Mouse (Mus musculus): Measurements from ENCODE around the gene Rnls. TPM values are rescaled to one million over a fixed set of nuclear protein-coding genes. Genes with fewer than 3 reads are reported as not detected.

Rnls gene
- polyA plus RNA-seq, 1 experiment from 2014 or later: 7.6 TPM

DNA sequence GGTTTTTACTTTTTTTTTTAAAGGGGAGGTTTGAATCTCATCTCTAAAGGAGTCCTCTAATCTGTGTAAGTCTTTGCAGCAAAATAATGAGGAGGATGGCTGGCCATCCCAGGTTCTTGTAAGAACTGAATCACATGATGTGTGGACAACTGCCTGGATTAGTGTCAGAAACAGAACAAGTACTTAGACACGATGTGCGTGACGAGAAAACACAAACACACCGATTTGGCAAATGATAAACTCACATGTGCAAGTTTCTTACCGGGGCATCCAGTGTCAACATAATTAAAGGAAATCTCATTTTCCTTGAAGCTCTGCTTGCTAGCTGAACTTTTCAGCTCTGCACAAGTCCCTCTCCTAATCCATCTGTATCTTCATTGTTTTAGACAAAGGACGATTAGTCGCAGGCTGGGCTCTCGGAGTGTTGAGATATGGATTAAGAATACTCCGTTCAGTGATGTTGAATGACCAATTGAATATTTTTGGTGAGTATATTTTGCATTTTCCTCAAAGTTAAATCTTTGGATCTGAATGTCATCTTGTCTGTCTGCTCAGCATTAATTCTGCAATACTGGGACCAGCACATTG lies 292.8 kb downstream of the Rnls start:
- no peak for ATAC-seq (ENCODE audit: low FRiP score, low read depth)

DNA sequence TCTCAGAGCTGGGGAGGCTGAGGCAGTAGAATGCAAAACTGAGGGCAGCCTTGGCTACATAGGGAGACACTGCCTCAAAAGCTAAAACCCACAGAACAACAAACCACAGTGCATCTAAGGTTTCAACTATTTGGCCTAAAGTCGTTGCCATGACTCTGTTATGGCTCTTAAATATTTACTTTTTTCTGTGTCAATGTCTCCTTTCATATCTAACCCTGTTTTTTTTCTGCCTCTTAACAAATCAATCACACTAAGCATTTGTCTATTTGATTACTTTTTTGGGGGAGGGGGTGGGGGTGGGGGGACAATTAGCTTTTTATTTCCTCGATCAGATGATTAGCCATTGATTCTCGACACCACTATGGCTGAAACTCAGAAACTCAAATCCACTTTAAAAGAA lies 294.4 kb downstream of the Rnls start:
- Histone ChIP-seq H3K9ac (no peak overlapping the region), H3K36me3 (no peaks in the 10 kb centered on the region), H3K4me1 (peaks cover 14% of the 10 kb centered on the region), H3K27ac (no peak overlapping the region), H3K27me3 (0 out of 2 replicates have a peak, but pooled peaks cover 7% of the 10 kb centered on the region), H3K9me3 (no peaks in the 10 kb centered on the region), H3K4me2 (replicated peaks) (no peak overlapping the region), H3K4me3 (no peak overlapping the region)
- WGBS: 64% methylated on average over 3 of the region's 3 CpGs
- no peak for ATAC-seq (ENCODE audit: low FRiP score, low read depth)

More for the DNA sequence above, 292.8 kb downstream of the Rnls start:
- Histone ChIP-seq H3K27me3 (0 out of 2 replicates have a peak, but pooled peaks cover 7% of the 10 kb centered on the region), H3K4me1 (peaks cover 18% of the 10 kb centered on the region), H3K4me2 (replicated peaks) (no peak overlapping the region), H3K9ac (no peak overlapping the region), H3K9me3 (no peaks in the 10 kb centered on the region), H3K4me3 (no peak overlapping the region), H3K36me3 (no peaks in the 10 kb centered on the region), H3K27ac (no peak overlapping the region)
- WGBS: 82% methylated on average over 9 of the region's 9 CpGs

DNA sequence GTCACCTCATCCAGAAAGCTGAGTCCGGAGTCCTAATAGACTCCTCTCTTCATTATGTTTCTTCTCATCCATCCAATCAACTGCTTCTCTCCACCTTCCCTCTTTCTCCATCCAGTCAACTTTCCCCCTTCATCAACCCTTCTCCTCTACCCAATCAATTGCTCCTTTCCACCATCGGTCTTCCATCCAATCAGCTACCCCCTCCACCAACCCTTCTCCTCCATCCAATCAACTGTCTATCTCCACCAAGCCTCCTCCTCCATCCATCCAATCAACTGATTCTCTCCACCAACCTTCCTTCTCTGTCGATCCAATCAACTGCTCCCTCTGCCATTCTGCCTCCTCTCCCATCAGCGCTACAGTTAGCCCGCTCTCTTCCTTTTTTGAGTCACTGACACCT lies 295.5 kb downstream of the Rnls start:
- Histone ChIP-seq H3K4me1 (peaks cover 5% of the 10 kb centered on the region), H3K27ac (no peak overlapping the region), H3K9me3 (no peaks in the 10 kb centered on the region), H3K36me3 (no peaks in the 10 kb centered on the region), H3K9ac (no peak overlapping the region), H3K4me3 (no peak overlapping the region), H3K4me2 (replicated peaks) (no peak overlapping the region), H3K27me3 (no peaks in the 10 kb centered on the region)
- no peak for ATAC-seq (ENCODE audit: low FRiP score, low read depth)
- WGBS: 92% methylated on average over 5 of the region's 5 CpGs

DNA sequence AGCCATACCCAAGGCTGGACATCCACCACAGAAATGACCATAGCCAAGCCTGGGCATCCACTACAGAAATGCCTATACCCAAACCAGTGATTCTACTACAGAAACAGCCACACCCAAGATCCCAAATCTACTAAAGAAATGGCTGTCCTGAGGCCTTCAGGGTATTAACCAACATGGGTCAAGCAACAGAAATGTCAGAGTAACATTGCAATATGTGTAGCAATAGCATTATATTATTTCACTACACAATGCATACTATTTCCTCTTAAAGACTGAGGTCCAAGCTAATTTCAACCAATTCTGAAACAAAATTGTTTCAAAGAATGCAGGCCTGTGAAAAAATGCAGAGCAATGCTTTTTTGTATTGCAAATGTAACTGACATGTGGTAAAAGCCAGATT lies 299.5 kb downstream of the Rnls start:
- no peak overlapping the region for H3K4me2 ChIP-seq (replicated peaks)
- no peak overlapping the region for H3K4me3 ChIP-seq
- no peaks in the 10 kb centered on the region for H3K9me3 ChIP-seq
- no peaks in the 10 kb centered on the region for H3K27me3 ChIP-seq
- H3K36me3 ChIP-seq: no peaks in the 10 kb centered on the region
- H3K4me1 ChIP-seq: no peaks in the 10 kb centered on the region
- H3K9ac ChIP-seq: no peak overlapping the region
- no peak for ATAC-seq (ENCODE audit: low FRiP score, low read depth)
- no peak overlapping the region for H3K27ac ChIP-seq

DNA sequence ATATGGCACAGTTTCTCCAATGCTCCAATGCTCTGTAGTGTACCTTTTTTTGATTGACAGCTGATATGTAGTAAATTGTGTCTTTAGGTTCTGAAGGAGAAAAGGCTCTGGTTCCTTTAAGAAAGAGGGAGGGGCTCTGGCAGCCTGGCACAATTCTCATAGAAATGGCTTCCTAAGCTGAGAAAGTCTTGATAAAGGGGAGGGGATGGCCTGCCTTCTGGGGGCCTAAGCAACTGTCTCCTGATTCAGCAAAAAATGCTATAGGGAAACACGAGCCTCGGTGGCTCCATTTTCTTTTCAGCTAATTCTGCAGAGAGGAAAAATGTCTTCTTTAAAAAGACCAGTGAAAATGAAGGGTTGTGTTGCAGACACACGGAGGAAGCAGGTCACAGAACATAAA lies 300.8 kb downstream of the Rnls start:
- no peaks in the 10 kb centered on the region for H3K36me3 ChIP-seq
- H3K9ac ChIP-seq: no peak overlapping the region
- H3K4me2 ChIP-seq (replicated peaks): no peak overlapping the region
- H3K27me3 ChIP-seq: no peaks in the 10 kb centered on the region
- H3K27ac ChIP-seq: no peak overlapping the region
- WGBS: 48% methylated on average over 3 of the region's 3 CpGs
- no peaks in the 10 kb centered on the region for H3K9me3 ChIP-seq
- no peak for ATAC-seq (ENCODE audit: low FRiP score, low read depth)
- no peaks in the 10 kb centered on the region for H3K4me1 ChIP-seq
- H3K4me3 ChIP-seq: no peak overlapping the region

DNA sequence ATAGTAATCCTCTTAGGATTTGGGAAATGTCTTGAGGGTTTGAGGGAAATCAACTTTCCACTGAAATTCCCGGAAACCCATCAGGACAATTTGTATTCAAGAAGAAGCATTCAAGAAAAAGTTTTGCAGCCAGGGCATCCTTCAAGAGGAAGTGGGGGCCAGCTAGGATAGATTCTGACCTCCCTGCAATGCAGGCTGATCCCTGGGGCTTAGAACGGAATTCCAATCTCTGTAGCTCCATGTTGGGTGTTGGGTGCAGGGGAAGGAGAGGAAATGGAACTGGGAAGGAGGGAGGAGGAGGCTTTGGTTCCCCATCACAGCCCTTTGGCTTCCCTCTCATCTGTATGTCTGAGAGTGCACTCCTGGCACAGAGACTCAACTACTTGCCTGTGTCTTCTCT lies 303.2 kb downstream of the Rnls start:
- Histone ChIP-seq H3K4me3 (no peak overlapping the region), H3K4me2 (replicated peaks) (no peak overlapping the region)
- 63% methylated on average over 2 of the region's 2 CpGs for WGBS

DNA sequence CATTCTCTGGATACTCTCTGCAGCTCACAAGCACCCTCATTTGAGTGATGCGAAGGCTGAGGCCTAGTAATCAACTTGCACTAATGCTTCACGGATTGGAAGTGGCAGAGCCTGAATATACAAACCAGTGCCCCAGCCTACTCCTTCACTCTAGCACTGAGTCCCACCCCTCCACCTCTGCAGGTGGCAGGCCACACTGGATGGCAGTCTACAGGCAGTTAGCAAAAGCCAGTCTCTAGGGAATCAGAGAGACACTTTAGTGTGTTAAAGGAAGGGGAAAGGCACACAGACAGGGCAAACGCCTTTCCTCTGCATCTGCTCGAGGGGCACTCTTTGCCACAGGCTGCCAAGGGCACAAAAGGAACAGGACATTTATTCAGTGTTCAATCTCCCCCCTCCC lies 304.1 kb downstream of the Rnls start:
- Histone ChIP-seq H3K27ac (no peak overlapping the region), H3K4me2 (replicated peaks) (no peak overlapping the region), H3K9ac (no peak overlapping the region), H3K36me3 (no peaks in the 10 kb centered on the region), H3K4me1 (peaks cover 3% of the 10 kb centered on the region; the same call in 1 of the 2 replicates), H3K4me3 (no peak overlapping the region), H3K9me3 (no peaks in the 10 kb centered on the region), H3K27me3 (no peaks in the 10 kb centered on the region)
- no peak for ATAC-seq (ENCODE audit: low FRiP score, low read depth)
- 77% methylated on average over 4 of the region's 4 CpGs for WGBS

More for the DNA sequence above, 303.2 kb downstream of the Rnls start:
- Histone ChIP-seq H3K9me3 (no peaks in the 10 kb centered on the region), H3K27ac (no peak overlapping the region), H3K9ac (no peak overlapping the region), H3K36me3 (no peaks in the 10 kb centered on the region), H3K4me1 (no peaks in the 10 kb centered on the region), H3K27me3 (no peaks in the 10 kb centered on the region)
- ATAC-seq (ENCODE audit: low FRiP score, low read depth): no peak

Small RNA genes within 50 kb of the gene (microRNA-seq; reads per million reads assigned to microRNA genes)
- 1.2 reads per million for gene Mir3970

Other genes with a start within 250 kb of the Rnls start
- gene Lipo4, start 125.5 kb upstream of the Rnls start, polyA plus RNA-seq (2015; fragmentation: Nextera tagmentation; extraction: Ambion mirVana): not detected in 2 replicates
- gene Gm8978, start 233.0 kb upstream of the Rnls start, polyA plus RNA-seq (2015; fragmentation: Nextera tagmentation; extraction: Ambion mirVana): not detected in 2 replicates